Mouse (Mus musculus) kidney, postnatal 36 days (tissue): ENCODE results near the gene Il27.

Experiments used
- DNase-seq, 2 experiments: peaks; one replicate each; pipeline ENCODE4 v3.0.0; 2021 to 2022; ENCODE audit warnings: mixed read lengths in 2 of 2

Il27 gene

DNA sequence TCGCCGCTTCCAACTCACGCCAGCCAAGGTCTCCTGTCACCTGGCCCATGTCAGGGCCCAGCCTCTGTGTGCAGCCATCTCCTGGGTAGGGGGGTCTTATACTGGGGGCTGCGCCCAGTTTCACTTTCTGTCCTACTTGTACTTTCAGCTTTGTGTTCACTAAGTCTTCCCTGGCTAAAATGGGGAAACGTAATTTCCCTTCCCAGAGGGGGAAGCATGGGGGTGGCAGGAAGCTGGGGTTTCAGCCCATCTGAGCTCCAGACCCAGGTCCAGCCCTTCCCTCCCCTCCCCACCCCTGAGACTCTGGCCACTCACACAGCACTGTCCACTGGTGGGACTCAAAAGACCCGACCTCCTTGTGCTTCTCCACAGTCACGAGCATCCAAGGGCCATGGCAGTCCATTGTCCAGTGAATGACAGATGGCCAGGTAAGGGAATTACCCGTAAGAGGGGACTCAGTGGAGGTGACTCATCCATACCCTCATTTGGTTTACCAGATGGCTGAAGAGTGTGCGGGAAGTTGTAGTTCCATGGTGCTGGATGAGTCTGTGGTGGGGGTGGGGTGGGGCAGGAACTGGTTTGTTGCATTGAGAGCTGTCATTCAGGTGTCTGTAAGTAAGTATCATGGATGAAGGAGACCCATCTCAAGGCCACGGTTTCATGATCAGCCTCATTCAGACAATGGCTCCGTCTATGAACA, at the start of gene Il27:
Il27 (minus strand) TSS at position 80 of the 700 bp plus-strand sequence.
- DNase-seq: no peak

DNA sequence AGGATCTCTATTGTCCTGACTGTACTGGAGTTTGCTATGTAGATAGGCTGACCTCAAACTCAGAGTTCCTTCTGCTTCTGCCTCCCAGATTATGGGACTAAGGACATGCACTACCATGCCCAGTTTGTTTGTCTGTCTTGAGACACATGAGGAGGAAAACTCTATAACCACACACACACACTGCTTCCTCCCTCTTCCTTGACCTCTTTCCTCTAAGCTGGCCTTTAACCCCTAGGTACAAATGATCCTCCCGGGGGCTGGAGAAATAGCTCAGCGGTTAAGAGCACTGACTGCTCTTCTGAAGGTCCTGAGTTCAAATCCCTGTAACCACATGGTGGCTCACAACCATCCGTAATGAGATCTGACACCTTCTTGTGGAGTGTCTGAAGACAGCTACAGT, 49.6 kb upstream of the Il27 start:
- no peak for DNase-seq

DNA sequence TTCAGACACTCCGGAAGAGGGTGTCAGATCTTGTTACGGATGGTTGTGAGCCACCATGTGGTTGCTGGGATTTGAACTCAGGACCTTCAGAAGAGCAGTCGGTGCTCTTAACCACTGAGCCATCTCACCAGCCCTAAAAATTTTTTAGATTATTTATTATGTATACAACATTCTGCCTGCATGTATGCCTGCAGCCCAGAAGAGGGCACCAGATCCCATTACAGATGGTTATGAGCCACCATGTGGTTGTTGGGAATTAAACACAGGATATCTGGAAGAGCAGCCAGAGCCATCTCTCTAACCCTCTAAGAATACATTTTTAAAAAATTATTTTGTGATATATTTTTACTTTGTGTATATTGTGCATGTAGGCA, 48.5 kb upstream of the Il27 start:
- DNase-seq: peak; percentile 47 to 65

- no peak for DNase-seq
These were observed 48.0 kb upstream of the Il27 start for GRCm38 (mm10) chr7:126642545-126643243.

DNA sequence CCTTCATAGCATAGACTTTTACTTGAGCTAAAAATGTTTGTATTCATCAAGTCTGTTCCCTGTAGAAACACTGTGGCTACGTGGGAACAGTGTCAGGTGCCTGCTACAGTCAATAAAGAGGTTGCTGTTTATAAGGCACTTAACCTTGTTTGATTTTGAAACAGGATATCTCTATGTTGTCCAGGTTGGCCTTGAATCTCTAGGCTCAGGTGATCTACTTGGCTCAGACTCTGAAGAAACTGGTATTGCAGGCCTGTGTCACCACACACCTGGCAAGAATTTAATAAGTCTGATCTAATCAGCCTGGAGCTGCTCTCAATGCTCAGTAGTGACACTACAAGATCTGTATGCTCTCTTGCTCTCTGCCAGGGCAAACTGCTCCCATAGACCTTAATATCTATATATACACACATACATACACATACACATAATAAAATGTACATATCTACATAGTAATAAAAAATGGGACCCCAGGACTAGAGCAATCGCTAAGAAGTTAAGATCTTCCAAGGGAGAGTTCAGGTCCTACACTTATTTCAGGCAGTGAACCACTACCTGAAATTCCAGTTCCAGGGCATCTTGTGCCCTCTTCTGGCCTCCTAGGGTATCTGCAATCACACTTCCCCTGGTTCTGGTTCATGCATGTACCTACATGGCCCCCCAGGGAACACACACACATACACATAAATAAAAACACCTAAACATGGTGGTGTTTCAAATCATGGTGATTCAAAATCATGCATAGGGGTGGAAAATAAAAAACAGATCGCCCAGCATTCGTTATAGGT, 42.2 kb upstream of the Il27 start:
- peak; percentile 56 to 66 for DNase-seq

DNA sequence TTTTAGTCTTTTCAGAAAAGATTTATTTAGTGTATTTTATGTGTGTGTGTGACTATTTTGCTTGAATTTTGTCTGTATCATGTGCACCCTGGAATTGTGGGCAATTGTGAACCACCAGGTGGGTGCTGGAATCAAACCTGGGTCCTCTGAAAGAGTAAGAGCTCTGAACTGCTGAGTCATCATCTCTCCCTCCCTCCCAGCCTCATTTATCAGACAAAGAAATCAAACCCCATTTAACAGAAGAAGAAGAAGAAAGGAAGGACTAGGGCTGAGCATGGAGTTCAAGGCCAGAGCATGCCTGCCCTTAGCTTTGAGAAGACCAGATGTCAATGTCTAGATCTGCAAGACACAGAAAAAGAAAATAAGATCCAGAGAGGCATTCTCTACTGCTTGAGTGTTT, 40.6 kb upstream of the Il27 start:
- DNase-seq: no peak

DNA sequence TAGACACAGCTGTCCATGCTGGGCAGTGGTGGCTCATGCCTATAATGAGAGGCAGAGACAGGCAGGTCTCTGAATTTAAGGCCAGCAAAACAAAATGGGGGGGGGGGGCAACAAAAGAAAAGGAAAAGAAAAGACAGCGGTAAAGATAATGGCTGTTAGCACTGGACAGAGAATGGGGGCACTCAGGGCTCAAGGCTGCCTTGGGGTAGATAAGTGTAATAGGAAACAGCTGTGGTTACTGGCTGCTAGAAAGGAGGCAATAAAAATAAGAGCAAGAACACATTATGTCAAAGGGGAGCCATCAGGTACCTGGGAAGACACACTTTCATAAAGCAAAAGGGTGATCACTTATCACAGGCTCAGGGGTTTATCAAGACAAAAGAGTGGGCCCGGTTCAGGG, 37.7 kb upstream of the Il27 start:
- no peak for DNase-seq

- DNase-seq: no peak
These were observed 36.2 kb upstream of the Il27 start, which contains the start of gene Nupr1 for GRCm38 (mm10) chr7:126630824-126631518. Gene Nupr1, minus strand, starts transcription at chr7:126630861.

GRCm38 (mm10) chr7:126629915-126630314, 35.2 kb upstream of the Il27 start:
- no peak for DNase-seq

GRCm38 (mm10) chr7:126628111-126628510, 33.4 kb upstream of the Il27 start:
- no peak for DNase-seq

DNA sequence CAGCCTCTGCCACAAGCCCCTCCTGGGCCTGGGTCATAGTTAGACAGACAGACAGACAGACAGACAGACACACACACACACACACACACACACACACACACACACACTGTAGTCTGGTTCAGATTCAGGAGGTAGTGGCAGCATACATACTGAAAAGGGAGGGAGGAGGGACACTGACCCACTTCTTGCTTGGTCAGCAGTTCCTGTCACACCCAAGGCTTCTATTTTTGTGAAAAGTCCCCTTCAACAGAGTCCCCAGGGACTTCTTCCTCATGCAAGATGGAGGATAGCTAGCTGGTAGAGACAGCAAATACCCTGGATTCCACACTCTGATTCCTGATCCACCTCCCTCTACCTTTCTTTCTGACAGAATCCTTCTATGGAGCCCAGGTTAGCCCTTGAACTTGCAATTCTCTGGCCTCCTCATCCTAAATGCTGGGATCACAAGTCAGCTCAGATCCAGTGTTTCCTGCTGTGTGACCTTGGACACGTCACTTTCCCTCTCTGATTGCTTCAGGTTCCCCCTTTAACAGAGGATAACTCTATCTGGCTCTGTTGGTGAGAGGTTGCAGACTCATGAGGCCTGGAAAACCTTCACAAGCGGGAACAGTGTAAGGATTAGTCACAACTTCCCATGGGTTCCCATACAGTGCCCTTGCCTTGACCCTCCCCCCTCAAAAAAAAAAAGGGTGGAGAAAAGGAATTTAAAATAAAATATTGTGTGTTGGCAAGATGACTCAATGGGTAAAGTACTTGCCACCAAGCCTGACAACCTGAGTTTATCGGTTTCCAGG, 31.3 kb upstream of the Il27 start:
- DNase-seq: no peak

- DNase-seq: peak; percentile 75 to 85
These were observed 30.6 kb upstream of the Il27 start for GRCm38 (mm10) chr7:126625369-126625768.

- DNase-seq: peak in 1 of 2 experiments; percentile 22
These were observed 30.0 kb upstream of the Il27 start for GRCm38 (mm10) chr7:126624774-126625173.

DNA sequence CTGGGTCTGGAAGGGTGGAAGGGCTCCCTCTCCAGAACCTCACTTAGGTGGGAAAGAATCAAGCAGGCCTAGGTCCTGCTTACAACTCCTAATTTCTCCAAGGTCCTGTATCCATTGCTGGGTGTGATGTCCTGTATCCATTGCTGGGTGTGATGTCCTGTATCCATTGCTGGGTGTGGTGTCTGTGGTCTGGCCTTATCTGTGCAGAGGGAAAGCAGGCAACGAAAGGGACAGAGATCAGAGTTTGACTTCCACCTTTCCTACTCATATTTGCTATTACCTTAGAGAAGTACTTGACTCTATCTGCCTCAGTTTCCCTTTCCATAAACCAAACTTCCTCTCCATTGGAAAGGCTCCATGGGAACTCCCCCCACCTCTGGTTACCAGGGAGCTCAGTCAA, 28.6 kb upstream of the Il27 start:
- no peak for DNase-seq

- peak in 1 of 2 experiments; percentile 23 for DNase-seq
These were observed 27.0 kb upstream of the Il27 start for GRCm38 (mm10) chr7:126621452-126622359.

- no peak for DNase-seq
These were observed 25.0 kb upstream of the Il27 start for GRCm38 (mm10) chr7:126619559-126620275.

DNA sequence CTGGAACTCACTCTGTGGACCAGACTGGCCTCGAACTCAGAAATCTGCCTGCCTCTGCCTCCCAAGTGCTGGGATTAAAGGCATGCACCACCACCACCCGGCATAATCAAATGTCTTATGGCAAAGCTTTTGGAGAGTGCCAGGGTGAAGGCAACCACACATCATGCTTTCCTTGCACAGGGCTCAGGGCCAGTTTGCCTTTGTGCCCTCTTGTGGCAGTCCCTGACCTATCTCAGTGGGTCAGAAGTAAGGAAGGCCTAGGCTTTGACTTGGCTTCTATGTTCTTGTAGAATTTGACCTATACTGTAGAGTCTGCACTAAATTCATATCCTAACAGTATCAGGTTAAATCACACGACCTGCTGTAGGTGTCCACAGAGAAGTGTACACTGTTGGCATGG, 22.0 kb upstream of the Il27 start:
- DNase-seq: peak in 1 of 2 experiments; percentile 28

GRCm38 (mm10) chr7:126612736-126613135, 18.0 kb upstream of the Il27 start:
- no peak for DNase-seq

DNA sequence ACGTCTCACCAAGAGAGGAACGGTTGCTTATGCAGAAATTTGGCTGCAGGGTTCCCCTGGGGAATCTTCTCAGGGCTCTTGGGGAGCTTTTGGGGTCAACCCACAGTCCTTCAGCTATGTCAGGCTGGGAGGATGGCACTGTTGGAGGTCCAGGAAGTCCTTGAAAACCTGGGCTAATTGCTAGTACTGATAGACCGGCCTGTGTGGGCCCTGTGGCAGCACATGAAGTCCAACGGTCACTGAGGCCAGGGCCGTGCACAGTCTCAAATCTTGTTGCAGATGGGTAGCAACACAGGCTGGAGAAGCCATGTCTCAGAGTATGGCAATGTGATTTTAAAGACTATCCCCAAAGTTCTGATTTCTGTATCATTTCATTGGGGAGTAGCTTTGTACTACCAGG, 13.1 kb upstream of the Il27 start:
- no peak for DNase-seq

DNA sequence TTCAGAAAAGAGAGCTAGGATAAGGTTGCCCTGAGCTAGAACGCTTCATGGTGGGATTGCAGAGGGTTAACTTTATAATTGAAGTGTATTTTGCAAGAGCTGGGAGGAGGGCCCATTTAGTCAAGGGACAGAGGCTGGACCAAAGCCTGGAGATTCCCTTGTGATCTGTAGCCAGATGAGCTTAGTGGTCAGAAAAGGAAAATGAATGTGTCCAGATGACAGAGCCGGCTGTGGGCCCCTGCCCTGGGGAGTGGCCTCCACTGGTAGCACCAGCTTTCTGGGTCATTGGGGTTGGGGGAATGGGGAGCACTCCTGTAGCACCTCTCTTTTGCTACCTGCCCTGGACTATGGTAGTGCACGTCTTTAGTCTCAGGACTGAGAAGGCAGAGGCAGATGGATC, 12.3 kb upstream of the Il27 start:
- peak in 1 of 2 experiments; percentile 30 for DNase-seq
